Mouse (Mus musculus) urinary bladder, postnatal 4 days (tissue): ENCODE measurements around the gene Gm17268.

Experiments
- DNase-seq, 2 experiments: peaks; one replicate each; pipeline ENCODE4 v3.0.0; 2021 to 2022; ENCODE audit warnings: low spot score in 2 of 2

Gm17268 gene

DNA sequence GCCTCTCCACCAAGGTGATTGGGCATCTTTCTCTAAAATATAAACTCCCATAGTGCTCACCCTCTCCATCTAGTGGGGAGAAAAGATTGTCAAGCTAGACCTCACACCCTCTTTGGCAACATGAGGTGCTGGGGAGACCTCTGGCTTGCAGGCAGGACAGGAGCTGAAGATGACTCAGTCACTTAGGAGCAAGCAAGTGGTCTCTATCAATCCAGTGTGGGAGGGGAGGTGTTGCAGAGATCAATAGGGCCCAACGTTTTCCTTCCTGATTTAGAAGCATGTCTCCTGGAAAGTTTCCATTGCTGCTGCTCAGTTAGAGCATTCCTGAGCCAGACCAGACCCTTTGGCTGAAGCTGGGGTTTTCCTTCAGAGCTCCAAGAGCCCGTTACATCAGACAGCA is at the start of gene Gm17268:
Gm17268 (minus strand) TSS at position 28 of the 400 bp plus-strand sequence.
- no peak for DNase-seq

DNA sequence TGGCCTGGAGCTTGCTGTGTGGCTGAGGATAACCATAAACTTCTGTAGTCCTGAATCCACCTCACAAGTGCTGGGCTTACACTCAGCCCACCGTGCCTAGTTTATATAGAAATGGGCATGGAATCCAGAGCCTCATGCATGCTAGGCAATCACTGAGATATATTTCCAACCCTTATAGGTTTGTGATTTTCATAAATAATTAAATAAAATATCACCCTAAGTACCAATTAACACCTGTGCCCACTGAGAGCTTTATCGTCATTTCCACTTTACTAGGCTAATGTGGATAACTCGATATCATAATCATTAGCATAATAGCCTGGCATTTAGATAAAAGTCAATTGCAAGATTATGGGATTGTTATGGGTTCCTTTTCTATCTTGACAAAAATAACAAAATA is 46.0 kb upstream of the Gm17268 start:
- DNase-seq, result no peak

DNA sequence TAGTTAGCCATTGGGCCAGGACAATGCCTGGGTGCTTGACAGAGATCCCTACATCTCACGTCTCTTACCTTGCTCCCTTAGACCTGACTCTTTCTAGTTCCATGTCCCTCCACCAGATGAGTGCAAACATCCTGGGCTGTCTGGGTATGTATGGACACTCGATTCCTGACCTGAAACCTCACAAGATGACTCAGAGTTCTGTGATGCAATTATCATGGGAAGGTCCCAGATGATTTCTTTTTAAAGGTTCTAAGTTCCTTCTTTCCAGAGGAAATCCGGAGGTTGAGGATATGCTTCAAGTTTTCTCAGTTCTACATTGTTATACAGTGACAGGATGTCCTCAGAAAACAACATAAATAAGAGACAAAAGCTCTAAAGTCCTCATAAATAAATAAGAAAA is 42.5 kb upstream of the Gm17268 start:
- DNase-seq, result no peak

GRCm38 (mm10) chr11:82078136-82078730 is 39.9 kb upstream of the Gm17268 start:
- no peak for DNase-seq

GRCm38 (mm10) chr11:82077031-82077430 is 38.7 kb upstream of the Gm17268 start:
- no peak for DNase-seq

GRCm38 (mm10) chr11:82073686-82074085 is 35.3 kb upstream of the Gm17268 start:
- no peak for DNase-seq

DNA sequence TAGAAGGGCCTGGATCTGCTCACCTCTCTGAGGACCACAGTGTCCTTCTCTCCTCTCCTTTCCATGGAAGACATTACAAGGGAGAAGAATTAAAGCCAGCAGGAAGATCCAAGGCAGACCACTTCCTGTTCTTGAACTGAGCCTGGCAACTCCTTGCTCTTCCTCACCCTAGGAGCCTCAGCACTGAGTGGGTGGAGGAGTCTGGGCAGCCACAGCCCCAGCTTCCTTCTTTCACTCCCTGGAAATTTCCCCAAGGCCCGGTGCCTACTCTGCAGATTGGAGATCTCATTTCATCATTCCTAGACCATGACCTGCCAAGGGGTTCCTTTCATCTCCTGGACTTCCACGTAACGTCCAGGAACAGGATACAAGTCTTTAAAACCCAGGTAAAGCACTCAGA is 34.6 kb upstream of the Gm17268 start:
- DNase-seq, result no peak

DNA sequence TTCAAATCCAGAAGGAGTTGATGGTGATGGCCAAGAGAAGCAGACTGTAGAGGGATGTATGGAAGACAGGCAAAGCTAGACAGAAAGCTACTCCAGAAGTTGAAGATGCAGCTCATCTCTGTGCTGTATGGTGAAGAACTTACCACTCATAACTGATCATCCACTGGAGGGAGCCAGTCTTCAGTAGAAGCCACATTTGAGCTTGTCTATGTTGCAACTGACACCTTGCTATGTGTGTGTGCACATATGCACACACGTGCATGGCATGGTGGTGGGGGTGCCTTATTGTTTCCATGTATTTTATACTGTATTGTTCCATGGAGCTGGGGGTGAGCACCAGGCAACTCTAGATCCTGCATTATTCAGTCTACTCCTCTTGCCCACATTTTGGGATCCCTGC is 34.0 kb upstream of the Gm17268 start:
- DNase-seq, result no peak

DNA sequence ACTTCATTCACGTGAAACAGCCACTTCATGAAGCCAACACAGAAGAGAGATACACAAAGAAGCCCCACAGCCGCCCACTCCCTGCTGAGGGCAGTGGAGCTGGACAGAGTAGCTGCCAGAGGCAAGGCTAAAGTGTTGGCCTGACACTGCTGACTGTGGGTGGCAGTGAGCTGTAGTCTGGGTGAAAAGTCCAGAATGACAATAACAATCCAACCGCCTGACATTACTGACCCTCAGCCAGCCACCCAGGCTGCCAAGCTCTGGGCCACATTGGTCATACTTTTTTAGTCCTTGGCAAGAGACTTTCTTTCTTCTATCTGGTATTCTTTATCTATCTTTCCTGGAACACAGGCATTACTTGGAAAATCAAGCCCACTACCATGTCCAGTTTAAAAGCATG is 32.7 kb upstream of the Gm17268 start:
- no peak for DNase-seq

DNA sequence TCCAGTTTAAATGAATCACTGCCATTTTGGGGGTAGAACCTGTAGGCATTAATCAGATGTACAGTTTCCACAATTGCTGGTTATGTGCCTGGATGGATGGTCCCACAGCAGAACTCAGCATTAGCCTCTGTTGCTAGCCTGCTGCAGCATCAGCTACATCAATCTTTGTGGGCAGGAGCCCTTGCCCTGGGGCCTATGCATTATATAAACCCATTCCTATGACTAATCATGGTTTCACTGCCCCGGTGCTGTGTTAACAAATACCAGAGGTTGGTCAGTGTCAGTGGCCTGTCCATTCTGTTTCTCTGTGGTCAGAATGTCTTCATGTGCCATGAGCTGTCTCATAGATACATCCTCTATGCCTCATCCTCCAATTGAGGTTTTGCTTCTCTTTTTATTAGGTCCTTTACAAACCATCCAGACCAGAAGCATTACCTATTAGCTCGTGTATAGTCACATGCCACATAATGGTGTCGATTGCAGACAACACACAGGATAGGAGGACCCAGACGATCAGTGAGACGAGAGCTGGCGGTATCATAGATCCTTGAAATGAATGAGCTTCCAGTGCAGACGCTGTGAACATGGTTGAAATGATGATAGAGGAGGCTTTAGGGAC is 28.7 kb upstream of the Gm17268 start:
- DNase-seq, result no peak

- DNase-seq, result no peak
Observed at GRCm38 (mm10) chr11:82063454-82063853, 25.1 kb upstream of the Gm17268 start.

DNA sequence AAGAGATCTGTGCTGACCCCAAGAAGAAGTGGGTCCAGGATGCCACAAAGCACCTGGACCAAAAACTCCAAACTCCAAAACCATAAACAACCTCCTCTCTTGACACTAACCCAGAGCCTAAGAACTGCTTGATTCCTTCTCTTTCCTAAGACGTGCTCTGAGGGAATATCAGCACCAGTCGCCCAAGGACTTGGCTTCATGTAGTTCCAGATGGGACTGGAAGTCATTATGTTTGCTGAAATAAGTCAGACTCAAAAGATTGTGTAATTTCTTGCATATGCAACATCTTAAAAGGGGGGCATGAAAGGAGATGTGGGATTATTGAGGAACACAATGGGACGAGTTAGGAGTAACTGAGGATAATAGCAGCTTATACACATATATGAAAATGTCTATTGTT is 23.9 kb upstream of the Gm17268 start:
- DNase-seq, result no peak

- no peak for DNase-seq
Observed at GRCm38 (mm10) chr11:82057646-82058045, 19.3 kb upstream of the Gm17268 start, which contains the start of gene Ccl11. Ccl11 (plus strand) TSS chr11:82057823.

DNA sequence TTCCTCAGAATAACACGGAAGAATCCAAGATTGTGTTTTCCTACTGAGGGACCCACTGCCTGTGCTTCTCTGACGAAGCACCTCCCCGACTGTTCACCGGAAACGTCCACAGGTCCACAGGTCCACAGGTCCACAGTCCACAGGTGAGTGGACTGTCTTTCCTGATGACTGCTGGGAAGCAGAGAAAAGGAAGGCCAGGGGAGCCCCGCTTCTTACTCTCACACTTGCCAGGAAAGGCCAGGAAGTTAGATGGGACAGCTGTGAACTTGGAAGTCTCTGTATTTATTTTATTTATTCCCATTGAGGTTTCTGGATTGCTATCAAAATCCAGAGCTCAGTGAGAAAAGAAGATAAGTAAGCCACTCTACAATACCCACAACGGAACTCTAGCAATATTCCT is 15.5 kb upstream of the Gm17268 start:
- no peak for DNase-seq

DNA sequence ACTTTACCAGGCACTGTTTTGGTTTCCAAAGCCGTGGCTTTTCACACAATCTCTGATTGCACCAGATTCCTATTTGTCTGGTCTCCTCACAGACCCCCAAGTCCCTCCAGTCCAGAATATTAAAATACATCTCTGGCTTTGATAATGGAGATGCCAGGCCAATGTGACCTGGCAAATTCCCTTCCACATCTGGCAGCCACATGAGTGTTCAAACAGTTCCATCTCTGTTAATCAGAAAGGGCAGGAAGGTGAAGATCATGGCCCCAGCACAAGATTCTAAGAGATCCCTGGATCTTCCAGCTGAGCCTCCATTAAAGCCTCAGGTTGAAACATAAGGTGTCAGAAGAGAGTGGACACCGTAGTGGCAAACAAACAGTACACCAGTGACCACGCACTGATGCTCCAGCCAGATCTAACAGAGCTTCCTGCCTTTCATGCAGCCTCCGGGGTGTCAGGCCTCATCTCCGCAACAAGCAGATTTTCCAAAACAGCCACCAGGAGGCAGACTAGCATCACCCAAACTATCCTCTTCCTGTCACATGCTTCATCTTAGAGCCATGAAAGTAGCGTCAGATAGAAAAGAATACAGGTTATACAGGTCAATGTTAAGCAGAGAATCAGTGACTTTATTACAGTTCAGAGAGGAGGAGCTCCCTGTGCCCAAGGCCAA is 9.5 kb upstream of the Gm17268 start:
- peak; percentile 24 to 63 for DNase-seq

DNA sequence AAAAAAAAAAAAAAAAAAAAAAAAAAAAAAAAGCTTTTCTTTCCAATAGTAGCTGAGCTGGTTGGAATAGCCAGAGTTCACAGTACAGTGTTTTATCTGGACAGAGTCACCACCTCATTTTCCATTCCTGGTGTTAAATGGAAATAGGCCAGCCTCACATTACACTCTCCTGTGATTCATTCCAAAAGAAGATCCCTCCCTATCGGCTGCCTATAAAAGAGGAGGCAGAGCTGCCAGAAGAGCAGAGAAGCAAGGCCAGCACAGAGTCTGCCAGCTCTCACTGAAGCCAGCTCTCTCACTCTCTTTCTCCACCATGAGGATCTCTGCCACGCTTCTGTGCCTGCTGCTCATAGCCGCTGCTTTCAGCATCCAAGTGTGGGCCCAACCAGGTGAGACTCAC is 7.1 kb upstream of the Gm17268 start, which contains the start of gene Ccl7:
Ccl7 (plus strand) TSS at position 242 of the 400 bp plus-strand sequence.
- DNase-seq, result peak in 1 of 2 experiments; percentile 28

DNA sequence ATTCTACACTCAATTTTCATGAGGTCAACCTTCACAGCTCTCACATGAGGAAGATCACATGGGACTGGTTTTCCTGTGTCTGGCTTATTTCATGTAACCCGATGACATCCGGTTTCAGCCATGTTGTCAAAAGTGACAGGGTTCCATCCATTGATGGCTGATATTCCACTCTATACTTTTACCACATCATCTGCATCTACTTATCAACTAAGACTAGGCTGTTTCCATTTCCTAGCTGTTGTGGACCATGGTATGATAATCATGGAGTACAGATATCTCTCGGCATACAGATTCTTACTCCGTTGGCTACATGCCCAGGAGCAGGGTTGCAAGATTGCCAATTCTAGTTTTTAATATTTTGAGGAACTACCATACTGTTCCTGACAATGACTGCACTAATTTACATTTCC is 3.3 kb upstream of the Gm17268 start:
- DNase-seq, result no peak

- DNase-seq, result no peak
Observed at GRCm38 (mm10) chr11:82039132-82039660, 834 bp upstream of the Gm17268 start.

DNA sequence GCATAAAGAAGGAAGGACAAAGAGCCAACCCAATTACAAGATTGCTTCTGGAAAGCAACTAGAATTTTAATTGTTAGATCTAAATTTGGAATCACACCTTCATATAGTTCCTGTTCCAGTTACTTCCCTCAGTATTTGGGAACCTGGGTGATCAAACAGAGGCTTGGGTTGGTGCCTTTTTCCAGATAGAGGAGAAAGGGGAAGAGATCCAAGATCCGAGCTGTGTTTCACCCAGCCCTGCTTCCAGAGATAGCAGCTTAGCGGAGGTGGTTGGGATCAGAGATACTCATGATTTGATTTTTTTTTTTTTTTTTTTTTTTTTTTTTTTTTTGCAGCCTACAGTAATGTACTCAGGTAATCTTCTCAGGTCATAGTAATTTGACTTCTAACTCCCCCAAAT is 2.5 kb downstream of the Gm17268 start:
- DNase-seq, result no peak

DNA sequence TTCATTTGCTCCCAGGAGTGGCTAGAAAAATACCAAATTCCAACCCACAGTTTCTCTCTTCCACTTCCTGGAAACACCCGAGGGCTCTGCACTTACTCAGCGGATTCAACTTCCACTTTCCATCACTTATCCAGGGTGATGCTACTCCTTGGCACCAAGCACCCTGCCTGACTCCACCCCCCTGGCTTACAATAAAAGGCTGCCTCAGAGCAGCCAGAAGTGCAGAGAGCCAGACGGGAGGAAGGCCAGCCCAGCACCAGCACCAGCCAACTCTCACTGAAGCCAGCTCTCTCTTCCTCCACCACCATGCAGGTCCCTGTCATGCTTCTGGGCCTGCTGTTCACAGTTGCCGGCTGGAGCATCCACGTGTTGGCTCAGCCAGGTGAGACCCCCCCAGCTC is 3.0 kb downstream of the Gm17268 start, which contains the start of gene Ccl2:
Ccl2 (plus strand) TSS at position 216 of the 400 bp plus-strand sequence.
- peak; percentile 63 to 70 for DNase-seq

- DNase-seq, result no peak
Observed at GRCm38 (mm10) chr11:82034446-82034845, 3.9 kb downstream of the Gm17268 start.

DNA sequence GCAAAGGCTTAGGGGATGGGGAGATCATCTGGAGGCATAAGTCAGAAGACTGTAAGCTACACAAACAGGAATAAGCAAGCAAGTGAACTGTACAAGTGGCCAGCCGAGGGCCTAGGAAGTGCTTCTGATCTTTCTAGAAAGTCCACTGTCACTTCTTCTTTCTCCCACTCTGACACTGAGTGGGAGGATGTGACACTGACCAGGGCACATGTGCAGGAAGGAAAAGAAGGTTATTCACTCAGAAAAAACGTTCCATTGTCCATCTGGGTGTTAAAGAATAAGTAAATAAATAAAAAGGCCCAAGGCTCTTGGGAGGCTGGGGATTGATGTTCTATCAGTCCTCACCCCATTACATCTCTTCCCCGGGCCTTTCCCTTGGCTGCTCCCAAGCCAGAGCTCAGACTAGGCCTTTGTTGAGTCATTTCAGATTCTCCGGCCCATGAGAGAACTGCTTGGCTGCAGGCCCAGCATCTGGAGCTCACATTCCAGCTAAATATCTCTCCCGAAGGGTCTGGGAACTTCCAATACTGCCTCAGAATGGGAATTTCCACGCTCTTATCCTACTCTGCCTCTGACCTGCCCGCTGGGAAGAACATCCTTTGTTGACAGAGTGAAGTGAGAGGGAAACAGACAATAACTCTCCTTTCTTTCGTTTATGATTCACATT is 5.6 kb downstream of the Gm17268 start:
- DNase-seq, result peak; percentile 68 to 79
